Mouse (Mus musculus): ENCODE results near the gene Adamts16. TPM values are rescaled to one million over a fixed set of nuclear protein-coding genes. Genes with fewer than 3 reads are reported as not detected.
"Not testable (repeated sequence)": the region's sequence is repeated elsewhere in the genome, so short reads cannot be mapped to it uniquely, and the experiment has no call there.

Adamts16 gene
- polyA plus RNA-seq (2015; fragmentation: Nextera tagmentation; extraction: Ambion mirVana), result 0.81 and 0.83 TPM in 2 replicates

DNA sequence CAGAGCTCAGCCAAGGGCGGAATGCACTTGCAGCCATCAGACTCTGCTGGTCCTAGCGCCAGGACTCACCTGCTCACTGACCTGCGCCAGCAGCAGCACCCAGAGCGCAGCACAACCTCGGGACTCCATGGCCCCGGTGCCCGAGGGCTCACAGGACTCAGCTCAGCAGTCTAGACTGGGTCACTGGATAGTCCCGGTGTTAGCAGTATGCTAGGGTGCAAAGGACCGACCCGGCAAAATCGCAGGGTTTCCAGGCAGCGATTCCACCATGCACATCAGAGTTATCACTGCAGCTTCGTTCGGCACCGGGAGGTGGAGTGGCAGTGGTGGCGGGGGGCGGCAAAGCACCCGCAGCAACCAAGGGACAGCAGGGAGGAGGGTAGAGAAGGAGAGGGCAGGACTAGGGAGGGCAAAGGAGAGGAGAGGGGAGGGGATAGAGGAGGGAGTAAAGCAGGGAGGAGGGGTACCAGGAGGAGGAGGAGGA, at the start of gene Adamts16:
TSS of gene Adamts16 (minus strand) at position 391 of the 484 bp plus-strand sequence.
- Histone ChIP-seq H3K27me3 (peaks cover 42% of the 10 kb centered on the region), H3K27ac (replicated peaks) (no peak within 1 kb of the TSS), H3K4me3 (replicated peaks) (peak within 1 kb of the TSS; percentile 22), H3K4me1 (no peaks in the 10 kb centered on the region), H3K9me3 (replicated peaks) (no peaks in the 10 kb centered on the region), H3K36me3 (no peaks in the 10 kb centered on the region), H3K4me2 (replicated peaks) (peak within 1 kb of the TSS; percentile 37), H3K9ac (no peak within 1 kb of the TSS)
- 2% methylated on average over 18 of the region's 18 CpGs for WGBS
- ATAC-seq (ENCODE audit: insufficient number of reproducible peaks, low FRiP score, low TSS enrichment, low read depth), result peak; percentile 34; the same call in 1 of the 2 replicates

DNA sequence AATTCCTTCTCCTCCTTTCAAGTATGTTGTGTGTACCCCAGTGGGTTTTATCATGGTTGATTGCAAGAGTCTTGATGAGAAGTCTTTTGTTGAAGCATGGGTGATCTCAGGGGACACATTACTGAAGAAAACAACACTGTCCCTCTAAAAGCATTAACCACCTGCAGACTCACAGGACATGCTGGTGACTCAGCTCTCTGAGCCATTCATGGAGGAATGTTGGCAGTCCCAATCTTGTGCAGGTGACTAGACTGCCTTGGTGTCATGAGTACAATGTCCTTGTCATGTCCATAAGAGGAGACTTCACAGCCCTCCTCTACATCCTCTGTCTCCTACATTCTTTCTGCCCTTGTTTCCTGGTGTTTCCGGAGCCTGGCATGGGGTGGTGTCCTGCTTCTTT, 45.5 kb upstream of the Adamts16 start:
- no peak overlapping the region for H3K4me2 ChIP-seq (replicated peaks)
- H3K4me3 ChIP-seq (replicated peaks), result no peak overlapping the region
- WGBS, result 90% methylated on average over 1 of the region's 1 CpGs
- H3K27ac ChIP-seq (replicated peaks), result no peak overlapping the region
- ATAC-seq (ENCODE audit: insufficient number of reproducible peaks, low FRiP score, low TSS enrichment, low read depth), result no peak
- no peaks in the 10 kb centered on the region for H3K36me3 ChIP-seq
- H3K9me3 ChIP-seq (replicated peaks), result no peaks in the 10 kb centered on the region
- H3K9ac ChIP-seq, result no peak overlapping the region
- H3K4me1 ChIP-seq, result peaks cover 4% of the 10 kb centered on the region
- H3K27me3 ChIP-seq, result no peaks in the 10 kb centered on the region

DNA sequence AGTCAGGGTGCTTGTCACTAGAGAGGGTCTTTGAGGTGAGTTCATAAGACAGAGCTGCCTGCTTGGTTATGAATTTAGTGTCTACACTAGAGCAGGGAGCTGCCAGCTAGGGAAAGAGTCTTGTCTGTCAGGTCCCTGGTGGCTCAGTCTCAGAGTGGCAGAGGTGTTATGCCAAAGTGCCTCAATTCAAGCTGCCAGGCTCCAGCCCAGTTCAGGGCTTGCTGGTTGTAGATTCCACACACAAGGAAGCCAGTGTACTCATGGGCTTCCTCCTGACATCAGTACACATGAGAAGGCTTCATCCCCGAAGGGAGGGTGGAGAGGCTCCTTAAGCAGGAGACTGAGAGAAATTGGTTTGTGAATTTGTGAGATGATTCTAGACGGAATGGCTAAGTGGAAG, 43.4 kb upstream of the Adamts16 start:
- WGBS, result 80% methylated on average over 2 of the region's 2 CpGs
- Histone ChIP-seq H3K36me3 (no peaks in the 10 kb centered on the region), H3K4me1 (peaks cover 4% of the 10 kb centered on the region), H3K27me3 (no peaks in the 10 kb centered on the region), H3K9ac (no peak overlapping the region), H3K27ac (replicated peaks) (0 out of 2 replicates have a peak overlapping the region, but pooled peaks have one; percentile 22), H3K9me3 (replicated peaks) (no peaks in the 10 kb centered on the region), H3K4me2 (replicated peaks) (no peak overlapping the region), H3K4me3 (replicated peaks) (no peak overlapping the region)
- no peak for ATAC-seq (ENCODE audit: insufficient number of reproducible peaks, low FRiP score, low TSS enrichment, low read depth)

DNA sequence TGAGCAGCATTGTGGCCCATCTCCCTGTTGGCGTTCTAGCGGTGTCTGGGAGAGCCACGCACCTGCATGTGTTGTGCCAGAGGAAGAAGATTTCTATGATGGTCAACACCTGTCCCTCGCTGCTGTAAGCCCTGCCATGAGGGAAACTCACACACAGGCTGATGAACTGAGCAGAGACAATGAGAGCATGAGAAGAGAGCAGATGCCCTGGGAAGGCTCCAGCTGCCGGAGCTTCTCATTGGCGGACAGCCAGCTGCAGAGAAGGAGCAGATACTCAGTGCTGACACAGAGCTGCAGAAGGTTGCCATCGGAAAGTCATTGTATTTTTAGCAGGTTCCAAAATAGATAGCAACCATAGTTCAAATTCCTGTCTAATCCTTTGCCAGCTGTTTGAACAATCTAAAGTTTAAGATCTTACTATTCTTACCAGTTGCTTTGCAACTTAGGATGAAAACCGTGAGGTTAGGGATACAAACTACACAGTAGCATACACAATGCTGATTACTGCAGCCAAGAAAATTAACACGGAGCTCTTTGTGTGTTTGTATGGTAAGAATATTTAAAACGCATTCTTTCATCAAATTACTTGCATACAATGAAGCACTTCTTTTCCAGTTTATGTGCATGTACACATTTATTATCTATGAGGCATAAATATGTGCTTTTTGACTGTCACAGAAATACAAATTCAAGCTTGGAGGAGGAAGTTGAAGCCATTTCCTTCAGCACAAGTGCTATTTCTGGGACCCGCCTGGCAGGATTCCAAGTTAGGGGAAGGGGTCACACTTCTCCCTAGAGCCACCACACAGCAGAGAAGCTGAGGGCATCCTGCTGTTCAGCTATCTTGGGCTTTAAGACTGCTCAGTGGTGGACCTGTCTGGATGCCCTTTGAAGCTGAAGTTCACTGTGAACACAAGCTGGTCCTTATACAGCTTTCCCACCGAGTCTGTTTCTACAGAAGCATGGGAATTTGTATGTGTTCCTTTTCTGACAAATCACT, 42.6 kb upstream of the Adamts16 start:
- Histone ChIP-seq H3K27ac (replicated peaks) (0 out of 2 replicates have a peak overlapping the region, but pooled peaks have one; percentile 22), H3K9ac (no peak overlapping the region), H3K4me3 (replicated peaks) (no peak overlapping the region), H3K9me3 (replicated peaks) (no peaks in the 10 kb centered on the region), H3K4me2 (replicated peaks) (no peak overlapping the region), H3K27me3 (no peaks in the 10 kb centered on the region), H3K4me1 (peaks cover 4% of the 10 kb centered on the region), H3K36me3 (no peaks in the 10 kb centered on the region)
- ATAC-seq (ENCODE audit: insufficient number of reproducible peaks, low FRiP score, low TSS enrichment, low read depth), result peak; percentile 80; the same call in 1 of the 2 replicates
- 49% methylated on average over 12 of the region's 12 CpGs for WGBS

DNA sequence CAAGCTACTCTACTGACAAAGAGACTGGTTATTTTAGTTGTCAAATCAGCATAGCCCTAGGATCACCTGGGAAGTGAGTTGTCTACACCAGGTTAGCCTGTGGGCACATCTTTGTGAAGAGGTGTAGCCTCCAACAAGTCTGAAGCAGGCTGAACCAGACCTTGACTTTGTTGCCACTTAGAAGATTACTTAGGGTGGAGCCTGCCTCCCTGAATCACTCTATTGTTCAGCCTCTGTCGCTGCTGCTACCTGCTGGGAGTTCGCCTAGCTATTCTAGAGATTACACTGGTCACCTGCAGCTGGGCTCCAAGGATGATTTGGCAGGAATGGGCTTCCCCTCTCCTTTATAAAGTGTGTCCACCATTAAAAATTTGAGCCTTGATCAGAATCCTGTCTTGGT, 38.4 kb upstream of the Adamts16 start:
- not testable (repeated sequence) for H3K9ac ChIP-seq; H3K27ac ChIP-seq (replicated peaks); ATAC-seq (ENCODE audit: insufficient number of reproducible peaks, low FRiP score, low TSS enrichment, low read depth); H3K4me3 ChIP-seq (replicated peaks); H3K9me3 ChIP-seq (replicated peaks); H3K4me2 ChIP-seq (replicated peaks); H3K27me3 ChIP-seq; H3K36me3 ChIP-seq; H3K4me1 ChIP-seq
- WGBS, result 43% methylated on average over 2 of the region's 2 CpGs

DNA sequence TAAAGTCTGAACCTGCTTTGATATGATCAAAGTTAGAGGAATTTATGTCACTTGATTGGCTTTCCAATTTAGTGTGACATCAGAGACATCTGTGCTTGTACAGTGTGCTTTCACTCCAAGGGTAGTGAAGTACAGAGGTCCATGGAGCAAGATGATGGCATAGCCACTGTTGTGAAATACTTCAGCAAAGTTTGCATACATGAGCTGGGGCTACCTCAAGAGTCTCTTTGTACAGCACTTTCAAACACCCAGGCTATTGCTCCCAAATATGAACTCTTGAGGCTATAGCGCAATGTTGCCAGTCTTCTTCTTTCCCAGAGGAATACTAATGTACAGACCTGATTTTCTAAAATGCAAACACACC, 35.9 kb upstream of the Adamts16 start:
- no peak overlapping the region for H3K27ac ChIP-seq (replicated peaks)
- no peaks in the 10 kb centered on the region for H3K9me3 ChIP-seq (replicated peaks)
- H3K9ac ChIP-seq, result no peak overlapping the region
- H3K36me3 ChIP-seq, result no peaks in the 10 kb centered on the region
- H3K4me3 ChIP-seq (replicated peaks), result no peak overlapping the region
- no peak for ATAC-seq (ENCODE audit: insufficient number of reproducible peaks, low FRiP score, low TSS enrichment, low read depth)
- H3K27me3 ChIP-seq, result no peaks in the 10 kb centered on the region
- 92% methylated on average over 1 of the region's 1 CpGs for WGBS
- no peaks in the 10 kb centered on the region for H3K4me1 ChIP-seq
- no peak overlapping the region for H3K4me2 ChIP-seq (replicated peaks)

DNA sequence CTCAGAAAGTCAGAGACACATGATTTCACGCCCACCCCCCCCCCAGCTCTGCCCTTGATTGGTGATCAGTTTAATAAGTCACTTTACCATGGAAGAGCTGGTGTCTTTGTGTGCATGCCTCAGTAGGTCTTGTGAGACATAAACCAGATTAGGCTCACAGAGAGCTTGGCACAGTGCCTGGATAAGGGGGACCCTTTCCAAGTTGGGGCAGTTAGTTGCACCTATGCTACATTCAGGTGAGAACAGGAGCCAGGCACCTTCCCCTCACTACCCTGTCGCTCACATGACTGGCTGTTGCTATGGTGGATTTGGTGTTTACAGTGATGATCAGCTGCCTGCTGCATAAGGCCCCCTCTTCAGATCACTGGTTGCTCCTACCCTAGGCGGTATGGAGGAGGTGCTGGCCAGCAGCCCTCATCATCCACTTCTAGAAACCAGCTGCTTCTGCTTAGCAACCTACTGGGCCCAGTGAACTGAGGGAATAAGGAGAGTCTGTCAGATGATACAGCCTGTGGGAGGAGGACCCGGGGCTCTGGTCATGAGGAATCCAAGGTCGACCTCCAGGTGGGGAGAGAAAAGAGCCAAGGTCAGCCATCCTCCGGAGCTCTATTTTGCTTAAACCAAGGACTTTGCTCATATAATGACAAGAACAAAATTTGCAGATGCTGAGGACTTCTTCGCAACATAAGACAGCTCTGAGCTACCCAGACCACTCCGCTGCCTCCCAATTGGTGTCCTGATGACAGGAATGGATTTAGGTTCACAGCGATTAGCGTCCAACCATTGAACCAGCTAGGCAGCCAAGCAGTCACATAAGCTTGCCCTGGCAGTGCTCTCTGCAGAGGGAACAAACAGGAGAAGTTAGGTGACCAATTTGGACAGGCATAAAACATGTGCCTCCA, 35.3 kb upstream of the Adamts16 start:
- ATAC-seq (ENCODE audit: insufficient number of reproducible peaks, low FRiP score, low TSS enrichment, low read depth), result no peak
- H3K9ac ChIP-seq, result no peak overlapping the region
- no peaks in the 10 kb centered on the region for H3K27me3 ChIP-seq
- H3K36me3 ChIP-seq, result no peaks in the 10 kb centered on the region
- H3K27ac ChIP-seq (replicated peaks), result no peak overlapping the region
- no peaks in the 10 kb centered on the region for H3K9me3 ChIP-seq (replicated peaks)
- no peak overlapping the region for H3K4me2 ChIP-seq (replicated peaks)
- WGBS, result 78% methylated on average over 10 of the region's 10 CpGs
- H3K4me1 ChIP-seq, result no peaks in the 10 kb centered on the region
- no peak overlapping the region for H3K4me3 ChIP-seq (replicated peaks)

DNA sequence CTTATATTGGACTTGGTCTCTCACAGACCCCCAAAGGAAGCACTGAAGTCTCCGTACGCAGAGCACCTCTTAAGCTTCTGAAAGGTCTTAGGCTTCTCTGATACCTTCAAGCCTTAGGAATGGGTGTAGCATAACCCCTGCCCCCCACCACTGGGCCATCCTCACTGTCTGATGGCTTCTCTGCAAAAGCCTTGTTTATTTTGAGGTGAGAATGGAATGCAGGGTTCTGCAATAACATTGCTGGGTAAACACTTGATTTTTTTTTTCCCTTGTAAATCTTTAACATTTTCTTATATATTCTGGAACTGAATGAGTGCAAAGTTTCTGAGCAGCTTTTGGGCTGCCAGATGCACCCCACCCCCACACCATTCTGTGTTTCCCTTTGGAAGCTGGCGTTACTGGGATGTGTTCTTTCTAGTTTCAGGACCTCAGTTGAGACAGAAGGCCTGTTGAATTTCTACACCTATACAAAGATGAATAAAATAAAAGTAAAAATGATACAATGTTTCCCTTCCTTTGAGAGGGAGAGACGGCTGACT, 33.9 kb upstream of the Adamts16 start:
- Histone ChIP-seq H3K9me3 (replicated peaks) (no peaks in the 10 kb centered on the region), H3K9ac (no peak overlapping the region), H3K4me1 (no peaks in the 10 kb centered on the region), H3K4me2 (replicated peaks) (no peak overlapping the region), H3K27me3 (no peaks in the 10 kb centered on the region), H3K4me3 (replicated peaks) (no peak overlapping the region), H3K36me3 (no peaks in the 10 kb centered on the region), H3K27ac (replicated peaks) (no peak overlapping the region)
- no peak for ATAC-seq (ENCODE audit: insufficient number of reproducible peaks, low FRiP score, low TSS enrichment, low read depth)
- 79% methylated on average over 4 of the region's 4 CpGs for WGBS

DNA sequence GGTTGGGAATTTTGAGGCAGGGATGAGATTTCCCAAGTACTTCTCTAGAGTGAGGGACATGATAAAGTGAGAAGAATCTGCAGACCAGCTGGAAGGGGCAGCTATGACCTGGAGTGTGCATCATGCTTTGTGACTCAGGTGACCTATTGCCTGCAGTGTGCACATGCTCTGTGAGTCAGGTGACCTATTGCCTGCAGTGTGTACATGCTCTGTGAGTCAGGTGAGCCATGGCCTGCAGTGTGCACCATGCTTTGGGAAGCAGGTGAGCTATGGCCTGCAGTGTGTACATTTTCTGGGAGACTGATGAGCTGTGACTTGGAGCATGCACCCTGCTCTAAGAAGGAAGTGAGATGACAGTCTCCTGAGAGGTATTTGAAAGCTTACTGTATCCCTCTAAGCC, 33.1 kb upstream of the Adamts16 start:
- ATAC-seq (ENCODE audit: insufficient number of reproducible peaks, low FRiP score, low TSS enrichment, low read depth), result no peak
- H3K9ac ChIP-seq, result no peak overlapping the region
- no peak overlapping the region for H3K4me3 ChIP-seq (replicated peaks)
- no peaks in the 10 kb centered on the region for H3K27me3 ChIP-seq
- no peaks in the 10 kb centered on the region for H3K36me3 ChIP-seq
- H3K4me1 ChIP-seq, result no peaks in the 10 kb centered on the region
- H3K4me2 ChIP-seq (replicated peaks), result no peak overlapping the region
- H3K9me3 ChIP-seq (replicated peaks), result no peaks in the 10 kb centered on the region
- no peak overlapping the region for H3K27ac ChIP-seq (replicated peaks)

DNA sequence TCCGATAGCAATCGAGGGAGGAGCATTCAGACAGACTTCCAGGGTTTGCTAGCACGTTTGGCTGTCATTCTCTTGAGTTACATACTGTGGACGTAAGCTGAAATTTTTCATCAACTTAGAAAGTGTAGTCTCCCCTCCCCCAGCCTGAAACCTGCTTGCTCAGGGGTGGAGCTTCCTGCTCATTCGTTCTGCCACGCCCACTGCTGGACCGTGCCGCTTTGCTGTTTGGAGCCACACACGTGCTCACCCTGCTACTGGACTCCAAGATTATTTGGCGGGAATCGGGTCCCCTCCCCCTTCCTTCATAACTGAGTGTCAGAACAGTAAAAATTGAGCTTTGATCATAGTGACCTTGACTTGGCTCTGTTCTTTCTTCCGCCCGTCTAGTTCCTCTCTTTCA, 32.2 kb upstream of the Adamts16 start:
- H3K27ac ChIP-seq (replicated peaks); H3K9me3 ChIP-seq (replicated peaks); H3K9ac ChIP-seq; H3K36me3 ChIP-seq; H3K4me1 ChIP-seq; H3K27me3 ChIP-seq; ATAC-seq (ENCODE audit: insufficient number of reproducible peaks, low FRiP score, low TSS enrichment, low read depth); H3K4me2 ChIP-seq (replicated peaks); H3K4me3 ChIP-seq (replicated peaks): not testable (repeated sequence)
- 59% methylated on average over 13 of the region's 13 CpGs for WGBS

DNA sequence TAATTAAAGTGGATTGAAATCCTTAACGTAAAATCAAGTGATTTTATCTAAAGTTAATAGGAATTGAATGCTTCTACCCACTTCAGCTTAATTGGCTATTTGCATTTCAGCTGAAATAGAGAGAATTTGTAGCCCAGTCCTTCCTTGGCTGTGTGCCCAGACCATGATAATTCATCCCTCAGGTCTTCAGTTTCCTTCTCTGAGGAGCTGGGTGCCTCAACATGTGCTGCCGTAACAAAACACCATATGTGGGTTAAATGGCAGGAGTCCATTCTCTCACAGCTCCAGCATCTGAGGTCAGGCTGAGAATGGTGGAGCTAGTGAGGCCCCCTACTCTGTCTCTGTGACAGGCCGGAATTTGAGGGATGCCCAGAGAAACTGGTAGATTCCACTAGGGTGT, 29.4 kb upstream of the Adamts16 start:
- H3K27ac ChIP-seq (replicated peaks), result no peak overlapping the region
- no peaks in the 10 kb centered on the region for H3K4me1 ChIP-seq
- no peak for ATAC-seq (ENCODE audit: insufficient number of reproducible peaks, low FRiP score, low TSS enrichment, low read depth)
- 40% methylated on average over 3 of the region's 3 CpGs for WGBS
- no peaks in the 10 kb centered on the region for H3K27me3 ChIP-seq
- no peak overlapping the region for H3K4me3 ChIP-seq (replicated peaks)
- no peak overlapping the region for H3K9ac ChIP-seq
- H3K4me2 ChIP-seq (replicated peaks), result no peak overlapping the region
- H3K36me3 ChIP-seq, result no peaks in the 10 kb centered on the region
- no peaks in the 10 kb centered on the region for H3K9me3 ChIP-seq (replicated peaks)

Measured in embryonic facial prominence, embryonic 15.5 days (tissue).